Mouse (Mus musculus): Measurements from ENCODE around the gene Mbd5.

The Mbd5 gene

DNA sequence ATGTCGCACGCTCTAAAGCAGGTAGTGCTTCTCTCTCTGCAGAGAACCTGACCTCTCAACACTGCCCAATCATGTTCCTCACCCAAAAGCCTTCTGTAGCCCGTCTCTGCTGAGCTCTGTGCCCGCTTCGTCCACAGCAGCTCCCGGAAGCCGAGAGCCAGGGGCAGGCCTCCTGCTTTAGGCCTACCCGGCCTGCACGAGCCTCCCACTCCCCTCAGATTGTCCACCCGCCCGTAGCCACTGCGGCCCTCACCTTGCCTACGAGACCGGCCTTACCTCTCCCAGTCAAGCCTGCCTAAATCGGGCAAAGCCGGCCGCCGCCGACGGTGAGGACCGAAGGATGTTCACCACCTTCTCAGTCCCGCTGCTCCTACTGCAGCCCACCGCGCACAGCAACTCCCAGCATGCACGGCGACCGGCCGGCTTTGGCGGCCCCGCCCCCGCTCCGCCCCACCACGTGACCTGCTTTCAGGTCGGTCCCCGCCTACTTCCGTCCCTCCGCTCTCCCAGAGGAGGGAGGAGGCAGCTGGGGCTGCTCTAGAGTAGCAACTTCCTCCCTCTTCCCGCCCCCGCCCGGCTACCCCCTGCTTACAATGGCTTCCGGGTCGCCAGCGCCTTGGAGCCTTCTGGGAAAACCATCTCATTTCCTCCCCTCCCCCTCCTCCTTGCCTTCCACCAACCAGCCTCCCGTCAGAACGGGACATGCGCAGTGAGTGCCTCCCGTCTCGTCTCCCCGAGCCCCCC is at the start of gene Mbd5:
Gene Mbd5 (plus strand): TSS at position 668 of the 744 bp plus-strand sequence.
- DNase-seq (ENCODE audit: low spot score in 2 of 2) = peak; percentile 96 to 99

DNA sequence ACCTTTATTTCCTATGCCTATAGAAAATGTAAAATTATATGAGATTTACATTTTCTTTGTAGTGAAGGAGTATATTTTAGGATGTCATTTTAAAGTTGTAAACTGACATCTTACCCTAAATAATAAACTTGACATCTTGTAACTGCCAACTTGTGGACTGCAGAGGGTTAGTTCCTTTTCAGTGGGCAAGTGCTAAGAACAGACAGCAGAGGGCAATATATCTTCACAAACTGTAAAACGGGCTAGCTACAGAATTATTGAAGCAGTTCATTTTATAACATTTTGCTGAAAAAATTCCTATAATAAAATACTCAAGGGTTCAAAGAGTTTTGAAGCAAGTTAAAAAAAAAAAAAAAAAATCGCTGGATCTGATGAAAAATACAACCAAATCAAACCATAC is 40.4 kb upstream of the Mbd5 start:
- no peak for DNase-seq (ENCODE audit: low spot score in 2 of 2)

- no peak for DNase-seq (ENCODE audit: low spot score in 2 of 2)
Measured at GRCm38 (mm10) chr2:48914185-48914584, 35.1 kb upstream of the Mbd5 start.

DNA sequence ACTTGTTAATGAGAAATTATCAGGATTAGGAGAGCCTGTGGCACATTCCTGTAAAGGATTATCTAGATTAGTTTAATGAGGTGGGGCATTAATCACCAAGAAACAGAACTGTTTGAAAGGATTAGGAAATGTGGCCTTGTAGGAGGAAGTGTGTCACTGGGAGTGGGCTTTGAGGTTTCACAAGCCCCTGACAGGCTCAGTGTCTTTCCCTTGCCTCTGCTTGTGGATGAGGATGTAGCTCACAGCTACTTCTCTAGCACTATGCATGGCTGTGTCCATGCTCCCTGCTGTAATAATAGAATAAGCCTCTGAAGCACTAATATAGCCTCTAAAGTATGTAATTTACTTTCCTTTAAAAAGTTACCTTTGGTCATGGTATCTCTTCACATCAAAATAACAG is 33.5 kb upstream of the Mbd5 start:
- no peak for DNase-seq (ENCODE audit: low spot score in 2 of 2)

DNA sequence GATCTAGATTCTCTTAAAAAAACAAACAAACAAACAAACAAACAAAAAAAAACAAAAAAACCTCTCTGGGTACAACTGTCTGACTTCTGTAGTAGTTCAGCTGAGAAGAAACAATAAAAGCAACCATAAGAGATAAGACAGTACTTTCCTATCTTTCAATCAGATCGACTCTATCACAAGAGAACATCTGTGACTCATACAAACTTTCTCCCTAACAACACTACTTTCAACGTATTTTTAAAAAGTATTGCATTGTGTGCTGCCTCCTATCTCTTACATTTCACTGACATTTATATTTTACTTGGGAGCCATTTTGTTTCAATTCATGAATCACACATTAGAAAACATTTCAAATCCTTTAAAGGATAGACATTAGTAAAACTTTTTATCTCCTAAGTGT is 14.2 kb upstream of the Mbd5 start:
- no peak for DNase-seq (ENCODE audit: low spot score in 2 of 2)

- DNase-seq (ENCODE audit: low spot score in 2 of 2) = no peak
Measured at GRCm38 (mm10) chr2:48947761-48948160, 1.5 kb upstream of the Mbd5 start.

DNA sequence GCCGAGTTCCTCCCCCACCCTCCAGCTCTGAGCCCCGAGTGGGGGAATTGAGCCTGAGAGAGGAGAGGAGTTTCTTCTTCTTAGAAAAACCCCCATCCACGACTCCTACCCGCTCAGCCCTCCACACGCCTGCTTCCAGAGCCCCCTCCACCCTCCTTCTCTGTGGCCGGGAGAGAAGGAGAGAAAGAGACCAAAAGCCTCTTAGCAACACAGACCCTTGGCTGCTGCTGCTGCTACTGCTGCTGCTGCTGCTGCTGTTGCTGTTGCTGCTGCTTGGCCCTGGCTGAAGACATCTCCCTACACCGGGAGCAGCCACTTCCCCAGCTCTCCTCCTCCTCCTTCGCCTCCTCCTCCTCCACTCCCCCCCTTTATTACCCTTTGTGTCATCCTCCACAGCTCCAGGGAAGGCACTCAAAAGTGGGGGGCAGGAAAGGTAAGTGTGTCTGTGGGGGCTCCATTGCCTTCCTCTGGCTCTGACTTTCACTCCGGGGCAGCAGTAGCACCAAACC is 489 bp downstream of the Mbd5 start:
- DNase-seq (ENCODE audit: low spot score in 2 of 2) = peak in 1 of 2 experiments; percentile 25

- no peak for DNase-seq (ENCODE audit: low spot score in 2 of 2)
Measured at GRCm38 (mm10) chr2:48950252-48950315, 776 bp downstream of the Mbd5 start, which contains the start of gene Orc4. Gene Orc4, minus strand, starts transcription at chr2:48950277.

- DNase-seq (ENCODE audit: low spot score in 2 of 2) = peak in 1 of 2 experiments; percentile 3
Measured at GRCm38 (mm10) chr2:48950316-48950880, 1.1 kb downstream of the Mbd5 start.

GRCm38 (mm10) chr2:48956591-48956990 is 7.3 kb downstream of the Mbd5 start:
- DNase-seq (ENCODE audit: low spot score in 2 of 2) = no peak

DNA sequence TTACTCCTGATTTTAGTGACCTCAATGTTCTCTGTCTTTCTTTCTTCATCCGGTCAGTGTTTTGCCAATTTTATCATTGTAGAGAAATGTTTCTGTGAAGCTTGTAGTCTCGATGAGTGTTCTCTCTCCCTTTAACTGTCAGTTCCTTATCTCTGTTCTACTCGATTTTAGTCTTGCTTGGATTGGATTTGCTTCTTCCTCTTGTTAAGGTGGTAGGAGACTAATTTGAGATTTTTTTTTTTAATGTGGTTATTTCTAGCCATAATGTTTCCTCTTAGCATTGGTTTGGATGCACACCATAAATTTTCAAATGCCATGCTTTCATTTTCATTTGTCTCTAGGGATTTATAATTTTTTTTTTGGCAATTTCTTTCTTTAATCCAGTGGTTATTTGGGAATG is 29.6 kb downstream of the Mbd5 start:
- DNase-seq (ENCODE audit: low spot score in 2 of 2) = no peak

DNA sequence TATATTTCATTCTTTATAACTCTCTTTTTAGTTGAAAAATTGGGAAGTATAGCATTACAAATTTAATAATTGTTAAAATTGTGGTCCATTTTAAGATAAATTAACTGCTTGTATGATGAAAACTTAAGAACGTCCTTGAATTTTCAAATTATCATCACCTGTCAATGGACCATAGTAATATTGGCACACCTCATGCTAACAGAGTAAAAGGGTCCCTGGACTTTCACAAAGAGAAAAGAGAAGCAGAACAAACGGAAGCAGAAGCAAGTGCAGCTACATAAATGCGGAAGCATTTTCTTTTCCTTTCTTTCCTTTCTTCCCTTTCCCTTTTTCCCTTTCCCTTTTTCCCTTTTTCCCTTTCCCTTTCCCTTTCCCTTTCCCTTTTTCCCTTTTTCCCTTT is 41.0 kb downstream of the Mbd5 start:
- no peak for DNase-seq (ENCODE audit: low spot score in 2 of 2)

GRCm38 (mm10) chr2:49040481-49040880 is 91.2 kb downstream of the Mbd5 start:
- DNase-seq (ENCODE audit: low spot score in 2 of 2) = no peak

GRCm38 (mm10) chr2:49050030-49050429 is 100.7 kb downstream of the Mbd5 start:
- DNase-seq (ENCODE audit: low spot score in 2 of 2) = no peak

DNA sequence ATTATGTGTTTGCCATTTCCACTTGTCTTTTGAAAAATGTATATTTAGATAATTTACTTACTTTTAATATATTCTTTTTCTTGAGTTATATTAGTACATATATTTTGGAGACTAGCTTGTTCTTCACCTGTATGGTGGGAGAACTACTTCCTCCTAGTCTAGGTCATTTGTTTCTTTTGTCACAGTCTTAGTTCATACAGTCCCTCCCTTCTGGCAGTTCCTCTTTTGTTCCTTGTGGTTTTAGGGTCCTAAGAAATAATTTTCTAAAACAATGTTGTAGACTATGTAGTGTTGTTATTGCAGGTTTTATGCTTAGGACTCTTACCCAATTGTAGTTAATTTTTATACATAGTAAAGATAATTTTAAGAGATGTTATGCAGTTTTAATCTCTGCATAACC is 118.6 kb downstream of the Mbd5 start:
- DNase-seq (ENCODE audit: low spot score in 2 of 2) = no peak

GRCm38 (mm10) chr2:49084966-49085365 is 135.7 kb downstream of the Mbd5 start:
- no peak for DNase-seq (ENCODE audit: low spot score in 2 of 2)

DNA sequence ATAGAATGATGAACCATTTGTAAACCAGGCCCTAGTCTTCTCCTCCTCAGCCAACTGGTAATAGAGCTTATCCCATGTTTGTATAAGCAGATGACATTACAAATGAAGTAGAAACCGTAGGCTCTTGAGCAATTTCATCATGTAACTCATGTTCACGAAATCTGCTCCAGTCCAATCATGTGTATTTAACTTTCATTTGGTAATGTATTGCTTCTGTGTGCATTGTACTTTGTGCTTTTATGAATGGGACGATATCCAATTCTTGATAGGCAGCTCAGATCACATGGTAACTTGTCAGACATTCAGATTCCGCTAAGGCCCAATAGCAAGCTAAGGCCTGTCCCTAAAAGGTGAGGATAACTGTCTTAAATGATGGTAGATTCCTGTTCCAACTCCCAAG is 141.5 kb downstream of the Mbd5 start:
- DNase-seq (ENCODE audit: low spot score in 2 of 2) = no peak

GRCm38 (mm10) chr2:49096765-49097164 is 147.5 kb downstream of the Mbd5 start:
- DNase-seq (ENCODE audit: low spot score in 2 of 2) = no peak

- DNase-seq (ENCODE audit: low spot score in 2 of 2) = no peak
Measured at GRCm38 (mm10) chr2:49108906-49109305, 159.6 kb downstream of the Mbd5 start.

- no peak for DNase-seq (ENCODE audit: low spot score in 2 of 2)
Measured at GRCm38 (mm10) chr2:49119875-49120274, 170.6 kb downstream of the Mbd5 start.

DNA sequence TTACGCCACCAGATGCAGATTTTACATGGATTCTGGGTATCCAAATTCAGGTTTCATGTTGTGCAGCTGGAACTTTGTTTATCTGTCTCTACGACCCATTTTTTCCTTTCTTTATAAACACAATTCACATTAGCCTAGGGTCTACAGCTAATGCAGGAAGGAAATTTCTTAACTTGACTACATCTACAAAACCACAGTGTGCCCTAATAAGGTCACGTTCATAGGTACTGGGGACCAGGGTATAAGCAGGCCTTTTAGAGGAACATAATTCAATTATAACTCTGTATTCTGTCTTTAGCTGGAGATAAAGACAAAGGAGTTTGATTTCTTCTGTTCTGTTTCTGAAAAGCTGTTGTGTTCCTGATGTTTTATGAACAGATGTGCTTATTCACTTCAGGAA is 172.3 kb downstream of the Mbd5 start:
- DNase-seq (ENCODE audit: low spot score in 2 of 2) = no peak

DNA sequence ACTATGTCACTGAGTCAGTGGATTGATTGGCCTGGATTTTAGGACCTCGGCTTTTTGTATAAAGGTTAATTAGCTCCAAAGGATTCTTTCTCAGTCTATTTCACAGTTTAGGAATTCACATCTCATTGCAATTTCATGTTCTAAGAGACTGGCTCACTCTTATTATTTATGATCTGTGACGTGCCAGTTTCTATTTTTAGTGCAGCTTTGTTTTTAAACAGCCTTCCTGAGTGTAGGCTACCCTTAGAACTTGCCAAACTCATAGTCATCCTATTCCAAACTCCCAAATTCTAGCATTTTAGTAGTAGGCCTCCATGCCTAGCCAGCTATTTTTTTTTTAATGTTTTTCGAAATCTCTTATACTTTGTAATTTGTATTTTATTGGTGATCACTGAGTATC is 192.9 kb downstream of the Mbd5 start:
- no peak for DNase-seq (ENCODE audit: low spot score in 2 of 2)

DNA sequence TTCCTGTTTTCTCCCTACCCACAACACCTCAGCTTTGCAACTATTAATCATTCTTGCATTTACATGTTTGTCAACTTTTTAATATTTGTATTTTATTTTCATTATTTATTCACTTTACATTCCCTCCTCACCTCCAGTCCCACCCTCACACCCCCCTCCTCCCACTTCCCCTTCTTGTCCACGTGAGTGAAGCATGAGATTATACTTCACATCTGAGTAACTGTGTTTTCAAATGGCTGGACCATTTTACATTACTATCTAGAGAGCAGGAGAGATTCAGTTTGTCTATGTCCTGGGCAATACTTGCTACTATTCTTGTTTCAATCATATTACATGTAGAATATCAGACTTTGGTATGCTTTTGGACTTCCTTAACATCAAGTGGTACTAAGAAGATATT is 204.3 kb downstream of the Mbd5 start:
- no peak for DNase-seq (ENCODE audit: low spot score in 2 of 2)
